Mouse (Mus musculus): ENCODE measurements around the gene Fam151a.
"Not testable (repeated sequence)": the region's sequence is repeated elsewhere in the genome, so short reads cannot be mapped to it uniquely, and the experiment has no call there.

Gene Fam151a

GRCm38 (mm10) chr4:106733636-106734035 is at the start of gene Fam151a:
Fam151a (plus strand) TSS chr4:106733889.
- DNase-seq (ENCODE audit: low spot score in 2 of 2) = no peak

- DNase-seq (ENCODE audit: low spot score in 2 of 2) = no peak
These were observed 44.9 kb upstream of the Fam151a start for GRCm38 (mm10) chr4:106688636-106689296.

DNA sequence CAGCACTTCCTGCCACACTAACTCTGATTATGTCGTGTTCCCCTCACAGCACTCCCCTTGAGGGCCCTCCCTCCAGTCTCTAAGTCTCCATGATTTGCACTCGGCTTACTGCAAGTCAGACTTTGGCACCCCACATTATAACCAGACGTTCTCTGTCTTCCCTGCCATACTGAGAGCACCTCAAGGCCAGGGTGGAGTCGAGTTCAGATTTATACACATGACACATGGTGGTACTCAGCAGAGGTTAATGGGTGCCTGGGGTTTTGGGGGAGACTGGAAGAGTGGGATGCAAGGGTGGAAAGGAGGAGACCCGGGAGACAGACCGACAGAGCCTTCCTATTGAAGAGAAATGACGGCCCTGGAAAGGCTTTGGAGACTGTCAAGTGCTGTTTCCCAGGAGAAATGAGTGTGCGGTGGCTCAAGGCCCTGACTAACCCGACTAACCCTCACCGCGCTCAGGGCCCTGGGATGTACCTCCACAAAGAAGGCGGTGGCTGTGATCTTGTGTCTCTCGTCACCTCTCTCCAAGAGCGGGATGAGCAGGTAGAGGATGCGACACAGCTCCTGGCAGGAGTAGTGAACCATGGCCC is 39.8 kb upstream of the Fam151a start:
- DNase-seq (ENCODE audit: low spot score in 2 of 2) = no peak

DNA sequence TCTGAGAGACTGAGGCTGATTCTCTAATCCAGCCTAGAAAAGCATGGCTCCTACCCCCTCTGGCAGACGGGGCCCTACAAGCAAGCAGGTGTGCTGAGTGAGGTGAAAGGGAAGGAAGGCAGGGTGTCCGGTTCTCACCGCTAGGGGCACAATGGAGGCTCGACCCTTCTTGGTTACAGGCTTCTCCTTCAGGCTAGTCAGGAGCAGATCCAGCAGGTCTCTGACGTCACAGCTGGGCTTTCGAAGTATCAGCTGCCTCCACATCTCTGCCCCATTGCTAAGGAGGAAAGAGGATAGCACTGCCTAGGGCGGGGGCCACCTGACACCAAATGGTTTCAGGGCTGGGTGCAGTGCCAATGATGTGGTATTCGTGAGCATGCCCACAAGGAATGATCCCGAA is 33.7 kb upstream of the Fam151a start:
- no peak for DNase-seq (ENCODE audit: low spot score in 2 of 2)

- no peak for DNase-seq (ENCODE audit: low spot score in 2 of 2)
These were observed 32.9 kb upstream of the Fam151a start for GRCm38 (mm10) chr4:106700798-106701197.

GRCm38 (mm10) chr4:106703956-106704355 is 29.7 kb upstream of the Fam151a start:
- DNase-seq (ENCODE audit: low spot score in 2 of 2) = no peak

DNA sequence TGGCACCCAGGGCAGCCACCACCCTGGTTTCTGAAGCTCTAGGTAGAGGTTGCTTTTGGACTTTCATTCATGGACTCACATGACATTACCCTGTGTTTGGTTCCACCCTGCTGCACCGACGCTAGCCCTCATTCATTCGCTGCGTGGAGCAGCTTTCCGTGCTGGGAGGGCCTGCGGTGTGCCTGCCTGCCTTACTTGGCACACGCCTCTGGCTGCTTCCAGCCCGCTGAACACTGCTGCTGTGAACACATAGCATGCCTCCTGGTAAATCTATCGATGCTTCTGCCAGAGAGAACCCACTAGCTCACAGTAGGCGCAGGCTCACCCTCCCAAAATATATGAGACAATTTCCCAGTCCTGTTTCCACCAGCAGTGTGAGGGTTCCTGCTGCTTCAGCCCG is 29.3 kb upstream of the Fam151a start:
- DNase-seq (ENCODE audit: low spot score in 2 of 2) = no peak

GRCm38 (mm10) chr4:106705096-106705665 is 28.5 kb upstream of the Fam151a start:
- DNase-seq (ENCODE audit: low spot score in 2 of 2) = no peak

GRCm38 (mm10) chr4:106707957-106708356 is 25.7 kb upstream of the Fam151a start:
- no peak for DNase-seq (ENCODE audit: low spot score in 2 of 2)

DNA sequence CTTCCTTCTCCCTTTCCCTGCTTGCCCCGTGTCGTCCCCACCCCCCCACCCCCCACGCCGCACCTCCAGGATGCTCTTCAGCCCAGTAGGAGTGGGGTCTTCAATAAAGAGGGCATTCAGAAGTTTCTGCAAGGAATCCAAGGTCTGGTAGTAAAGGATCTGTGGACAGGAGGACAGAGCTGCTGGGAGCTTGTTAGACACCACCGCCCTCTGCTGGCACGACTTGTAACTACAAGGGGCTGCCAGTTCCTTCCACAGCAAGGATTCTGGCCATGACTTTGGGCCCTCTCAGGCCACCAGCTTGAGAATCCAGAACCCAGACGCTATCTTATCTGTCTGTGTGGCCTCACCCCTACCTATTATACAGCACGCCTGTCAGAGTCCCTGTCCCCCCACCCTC is 25.3 kb upstream of the Fam151a start:
- peak; percentile 37 to 50 for DNase-seq (ENCODE audit: low spot score in 2 of 2)

- no peak for DNase-seq (ENCODE audit: low spot score in 2 of 2)
These were observed 20.1 kb upstream of the Fam151a start for GRCm38 (mm10) chr4:106713622-106714021.

GRCm38 (mm10) chr4:106720631-106721030 is 13.1 kb upstream of the Fam151a start:
- no peak for DNase-seq (ENCODE audit: low spot score in 2 of 2)

DNA sequence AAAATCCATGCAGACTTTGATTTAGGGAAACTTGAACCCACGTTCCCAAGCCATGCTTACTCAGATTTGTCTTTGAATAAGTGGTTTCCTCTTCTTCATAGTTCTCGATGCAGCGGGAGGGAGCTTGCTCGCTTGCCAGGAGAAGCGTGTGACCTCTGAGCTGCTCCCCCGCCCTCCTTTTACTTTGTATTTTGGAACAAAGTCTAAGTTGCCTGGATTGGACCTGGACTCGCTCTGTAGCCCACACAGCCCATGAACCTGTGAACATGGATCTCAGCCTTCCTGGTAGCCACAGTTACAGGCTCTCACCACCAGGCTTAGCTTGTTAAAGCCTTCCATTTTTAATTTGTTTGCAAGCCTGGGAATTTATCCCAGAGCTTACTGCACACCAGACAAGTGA is 2.9 kb upstream of the Fam151a start, which contains the start of gene Mroh7:
Gene Mroh7 (minus strand): TSS at position 112 of the 400 bp plus-strand sequence.
- no peak for DNase-seq (ENCODE audit: low spot score in 2 of 2)

DNA sequence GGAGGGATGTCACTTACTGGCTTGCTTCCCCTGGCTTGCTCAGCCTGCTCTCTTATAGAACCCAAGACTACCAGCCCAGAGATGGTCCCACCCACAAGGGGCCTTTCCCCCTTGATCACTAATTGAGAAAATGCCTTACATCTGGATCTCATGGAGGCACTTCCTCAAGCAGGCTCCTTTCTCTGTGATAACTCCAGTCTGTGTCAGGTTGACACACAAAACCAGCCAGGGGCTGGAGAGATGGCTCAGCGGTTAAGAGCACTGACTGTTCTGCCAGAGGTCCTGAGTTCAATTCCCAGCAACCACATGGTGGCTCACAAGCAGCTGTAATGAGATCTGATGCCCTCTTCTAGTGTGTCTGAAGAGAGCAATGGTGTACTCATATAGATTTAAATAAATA is 3.2 kb downstream of the Fam151a start:
- not testable (repeated sequence) for DNase-seq (ENCODE audit: low spot score in 2 of 2)

DNA sequence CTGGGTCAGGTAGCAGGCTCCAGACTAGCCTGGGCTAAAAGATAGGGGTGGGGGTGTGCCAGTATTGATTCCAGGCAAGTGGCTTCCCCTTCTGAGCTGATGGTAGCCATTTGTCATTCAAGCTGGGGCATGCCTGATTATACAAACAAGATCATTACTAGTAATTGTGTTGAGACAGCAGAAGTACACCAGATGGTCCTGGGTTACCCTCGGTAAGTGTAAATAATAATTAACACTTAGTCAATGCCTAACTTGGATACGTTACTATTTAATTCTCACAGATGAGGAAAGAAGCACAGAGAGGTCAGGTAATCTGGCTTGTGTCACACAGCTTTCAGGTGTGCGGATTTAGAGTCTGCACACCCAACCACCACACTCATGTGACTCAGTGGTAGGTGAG is 4.2 kb downstream of the Fam151a start:
- no peak for DNase-seq (ENCODE audit: low spot score in 2 of 2)

DNA sequence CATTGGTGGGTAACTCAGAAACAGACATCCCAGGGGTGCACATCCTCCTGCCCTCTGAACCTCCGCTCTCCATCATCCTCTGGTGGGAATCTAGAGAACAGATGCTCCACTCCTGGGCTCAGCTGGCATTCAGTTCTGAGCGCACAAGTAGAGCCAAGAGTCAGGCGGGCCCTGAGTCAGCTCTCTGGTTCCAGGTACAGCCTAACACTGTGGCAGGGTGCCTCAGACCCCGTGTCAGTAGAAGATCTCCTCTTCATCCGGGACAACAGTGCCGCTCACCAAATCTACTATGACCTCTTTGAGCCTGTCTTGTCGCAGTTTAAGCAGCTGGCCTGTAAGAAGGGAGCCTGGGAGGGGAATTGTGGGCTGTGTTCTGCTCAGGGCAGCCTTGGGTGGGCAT is 12.2 kb downstream of the Fam151a start:
- DNase-seq (ENCODE audit: low spot score in 2 of 2) = no peak

DNA sequence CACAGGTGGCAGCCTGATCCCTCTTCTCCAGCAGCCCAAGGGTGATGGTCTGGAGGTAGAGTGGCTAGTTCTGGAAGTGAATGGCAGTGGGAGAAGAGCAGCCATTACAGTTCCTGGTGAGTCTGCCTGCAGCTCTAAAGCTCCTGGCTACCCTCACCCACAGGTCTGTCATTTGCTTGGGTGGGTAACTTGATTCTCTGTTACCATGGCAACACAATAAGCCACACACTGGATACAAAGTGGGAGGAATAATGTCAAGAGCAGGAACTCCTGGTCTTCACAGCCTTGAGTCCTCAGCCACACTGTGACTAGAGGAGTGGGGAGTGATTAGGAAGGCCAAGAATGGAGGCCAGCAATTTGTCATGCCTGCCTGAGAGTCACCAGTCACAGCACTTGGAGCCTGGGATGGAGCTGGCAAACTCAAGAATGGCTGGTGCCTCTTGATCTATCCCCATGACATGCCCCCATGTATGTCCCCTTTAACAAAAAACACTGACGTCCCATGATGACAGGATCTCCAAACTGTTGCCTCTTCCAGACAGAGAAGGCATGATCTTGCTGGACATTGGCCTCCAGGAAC is 13.4 kb downstream of the Fam151a start:
- no peak for DNase-seq (ENCODE audit: low spot score in 2 of 2)

DNA sequence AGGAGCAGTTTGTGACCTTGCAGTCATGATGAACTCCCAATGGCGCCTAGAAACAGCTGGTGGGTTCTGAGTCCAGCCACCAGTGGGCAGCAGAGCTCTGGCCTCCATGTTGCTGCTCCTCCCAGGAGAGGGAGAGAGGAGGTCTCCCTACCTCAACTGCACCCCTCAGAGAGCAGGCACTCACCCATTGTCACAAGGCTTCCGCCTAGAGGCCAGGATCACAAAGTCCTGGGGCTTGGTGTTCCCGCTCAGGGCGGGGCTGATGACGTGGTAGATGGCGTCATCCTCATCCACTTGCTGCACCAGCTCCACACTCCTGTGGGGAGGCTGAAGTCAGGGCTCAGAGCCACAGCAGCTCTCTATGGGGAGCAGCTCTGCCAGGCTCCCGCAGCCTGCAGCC is 16.0 kb downstream of the Fam151a start:
- DNase-seq (ENCODE audit: low spot score in 2 of 2) = no peak

DNA sequence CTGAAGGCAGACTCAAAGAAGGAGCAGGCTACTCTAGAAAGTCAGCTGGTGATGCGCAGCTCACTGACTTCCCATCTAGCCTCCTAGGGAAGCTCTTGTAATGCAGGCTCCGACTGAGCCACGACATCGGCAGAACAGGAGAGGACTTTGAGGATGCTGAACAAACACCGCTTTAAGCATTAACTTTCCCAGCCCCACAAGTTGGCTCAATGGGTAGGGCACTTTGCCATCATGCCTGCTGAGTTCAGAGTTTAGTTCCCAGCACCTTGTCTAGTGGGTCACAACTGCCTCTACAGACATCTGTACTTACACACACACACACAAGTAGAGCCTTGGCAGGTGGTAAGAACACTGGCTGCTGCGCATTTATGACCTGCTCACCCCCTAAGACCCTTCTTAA is 18.0 kb downstream of the Fam151a start:
- no peak for DNase-seq (ENCODE audit: low spot score in 2 of 2)

- no peak for DNase-seq (ENCODE audit: low spot score in 2 of 2)
These were observed 30.5 kb downstream of the Fam151a start for GRCm38 (mm10) chr4:106764166-106764565.

GRCm38 (mm10) chr4:106769306-106769705 is 35.6 kb downstream of the Fam151a start:
- no peak for DNase-seq (ENCODE audit: low spot score in 2 of 2)

GRCm38 (mm10) chr4:106772558-106772957 is 38.9 kb downstream of the Fam151a start:
- DNase-seq (ENCODE audit: low spot score in 2 of 2) = no peak

- DNase-seq (ENCODE audit: low spot score in 2 of 2) = not testable (repeated sequence)
These were observed 42.1 kb downstream of the Fam151a start for GRCm38 (mm10) chr4:106775767-106776166.

Measured in spleen, postnatal 36 days (tissue).